ENCODE assay signal across 8 mouse cellular contexts in the genomic region with DNA sequence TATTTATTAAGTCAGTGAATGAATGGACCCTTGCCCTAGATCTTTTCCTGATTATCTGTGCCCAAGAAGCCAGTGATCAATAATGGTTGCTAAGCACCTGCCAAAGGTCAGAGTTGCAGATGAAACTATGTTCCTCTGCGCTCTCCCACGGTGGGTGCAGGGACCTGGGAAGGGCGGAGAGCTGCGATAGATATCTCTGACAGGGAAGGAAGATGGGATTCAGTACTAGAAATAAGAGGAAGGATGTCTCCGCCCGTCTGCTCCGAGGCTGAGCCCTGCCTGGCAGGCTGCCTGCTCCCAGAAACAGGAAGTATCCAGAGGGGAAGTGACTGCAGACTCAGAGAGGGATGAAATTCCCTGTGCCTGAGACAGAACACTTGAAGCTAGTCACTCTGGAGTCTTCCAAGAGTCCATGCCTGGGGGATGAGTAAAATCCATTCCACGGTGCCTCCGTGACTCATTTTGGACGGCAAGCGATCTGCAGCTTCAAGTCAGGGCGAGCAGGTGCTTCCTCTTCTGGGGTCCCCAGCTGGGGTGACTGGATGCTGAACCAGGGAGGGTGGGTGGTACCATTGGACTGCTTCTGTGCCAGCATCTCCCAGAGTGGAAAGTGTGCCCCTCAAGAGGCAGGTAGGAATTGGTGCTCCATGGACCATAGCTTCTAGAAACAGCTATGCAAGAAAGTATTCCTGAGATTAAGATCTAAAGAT. TPM values are rescaled to one million over a fixed set of nuclear protein-coding genes. Genes with fewer than 3 reads are reported as not detected.
A peak's percentile ranks its signal among the peaks of the same experiment; 100 is the strongest.
DNase-seq lines count a peak whose midpoint lies in the region; ATAC-seq lines count a peak whose summit lies in the region.

No protein-coding gene starts in this region.

- WGBS in heart, embryonic 10.5 days = 57% methylated on average over 12 of the region's 12 CpGs

- peak; percentile 9 to 27 for DNase-seq in left cerebral cortex, postnatal 14 days (ENCODE audit: low spot score in 2 of 2)
- DNase-seq in left cerebral cortex, adult 8-10 months (ENCODE audit: low spot score in 2 of 2) = no peak
- peak; percentile 21 to 67 for DNase-seq in adrenal gland, adult 18-20 months (ENCODE audit: low spot score in 2 of 2)
- peak; percentile 72 for DNase-seq in heart, embryonic 10.5 days (ENCODE audit: low spot score)
- DNase-seq in kidney, postnatal 14 days = peak; percentile 90
- no peak for DNase-seq in cerebellum, adult 8-10 months
- no peak for DNase-seq in cerebellum, adult 11-12 months

- intact Hi-C loops in left cerebral cortex, postnatal 14 days (cut with DNase I) = no loop called here

- H3K4me3 ChIP-seq in heart, embryonic 10.5 days = no peak overlapping the region

- H3K36me3 ChIP-seq in heart, embryonic 10.5 days = no peaks in the 10 kb centered on the region

- H3K9me3 ChIP-seq in heart, embryonic 10.5 days = no peaks in the 10 kb centered on the region

- H3K27me3 ChIP-seq in heart, embryonic 10.5 days (ENCODE audit: insufficient read depth, poor library complexity, severe bottlenecking) = no peaks in the 10 kb centered on the region

- 0 out of 2 replicates have a peak, but pooled peaks have one; percentile 21 for ATAC-seq in megakaryocyte-erythroid progenitor cell, adult 5-6 weeks (replicated peaks; ENCODE audit: low FRiP score, low TSS enrichment, poor library complexity, severe bottlenecking)

- H3K27ac ChIP-seq in heart, embryonic 10.5 days = 0 out of 2 replicates have a peak overlapping the region, but pooled peaks have one; percentile 38

- H3K4me1 ChIP-seq in heart, embryonic 10.5 days = peaks cover 22% of the 10 kb centered on the region

RNA-seq across cellular contexts. Expression of gene Smurf2, which starts 36.9 kb away (rescaled TPM):
- 10 to 100 TPM; 24.6 to 28.1 TPM for total RNA-seq in left cerebral cortex, postnatal 14 days (2021)
- total RNA-seq in left cerebral cortex, adult 8-10 months (2022) = 10 to 100 TPM; 26.7 to 31.8 (median 29.4) TPM
- 10 to 100 TPM; 34.7 to 38.7 TPM for total RNA-seq in adrenal gland, adult 18-20 months (2021)
- polyA plus RNA-seq in heart, embryonic 10.5 days (2016; fragmentation: Nextera tagmentation; extraction: Ambion mirVana) = 9.1 and 11.4 TPM in 2 replicates
- total RNA-seq in megakaryocyte-erythroid progenitor cell, adult 5-6 weeks (2014; fragmentation: Nextera tagmentation) = 12.0 and 13.1 TPM in 2 replicates
- total RNA-seq in megakaryocyte-erythroid progenitor cell, adult 5-6 weeks (2017) = 22.0 and 24.5 TPM in 2 replicates

RNA-seq across cellular contexts. Expression of gene Kpna2, which starts 41.9 kb away (rescaled TPM):
- total RNA-seq in left cerebral cortex, postnatal 14 days (2021) = 10 to 100 TPM; 29.9 to 37.7 TPM
- 10 to 100 TPM; 21.1 to 29.7 (median 25.1) TPM for total RNA-seq in left cerebral cortex, adult 8-10 months (2022)
- 10 to 100 TPM; 16.7 to 36.4 TPM for total RNA-seq in adrenal gland, adult 18-20 months (2021)
- 431 and 488 TPM in 2 replicates for polyA plus RNA-seq in heart, embryonic 10.5 days (2016; fragmentation: Nextera tagmentation; extraction: Ambion mirVana)
- total RNA-seq in megakaryocyte-erythroid progenitor cell, adult 5-6 weeks (2014; fragmentation: Nextera tagmentation) = 179 and 203 TPM in 2 replicates
- total RNA-seq in megakaryocyte-erythroid progenitor cell, adult 5-6 weeks (2017) = 146 and 149 TPM in 2 replicates

Comparison
In these comparisons a context has a peak if more than half of its experiments do, and no peak if none do; other contexts are left out.
1. DNase-seq: peak in left cerebral cortex, postnatal 14 days (2 of 2), adrenal gland, adult 18-20 months (2 of 2), heart, embryonic 10.5 days (single experiment) and kidney, postnatal 14 days (single experiment); none in left cerebral cortex, adult 8-10 months (0 of 2), cerebellum, adult 8-10 months (single experiment) and cerebellum, adult 11-12 months (single experiment).